Mouse (Mus musculus) CD4-positive, CD25-positive, alpha-beta regulatory T cell, adult 4 months (primary cell): ENCODE measurements around the gene Cwc25. TPM values are rescaled to one million over a fixed set of nuclear protein-coding genes. Genes with fewer than 3 reads are reported as not detected.
"Not testable (repeated sequence)": the region's sequence is repeated elsewhere in the genome, so short reads cannot be mapped to it uniquely, and the experiment has no call there.

Source experiments
- ATAC-seq: one replicate; pipeline ENCODE4 v1.8.0; 2017
- polyA plus RNA-seq, 2 experiments: library from polyadenylated mRNA; unstranded; fragments of 100-300 nt; shearing (Covaris generic); gene quantifications; one replicate each; pipeline ENCODE4 v1.2.1; 2017

Gene Cwc25
- polyA plus RNA-seq, 2 experiments from 2014 or later: 25.2 to 33.8 TPM

DNA sequence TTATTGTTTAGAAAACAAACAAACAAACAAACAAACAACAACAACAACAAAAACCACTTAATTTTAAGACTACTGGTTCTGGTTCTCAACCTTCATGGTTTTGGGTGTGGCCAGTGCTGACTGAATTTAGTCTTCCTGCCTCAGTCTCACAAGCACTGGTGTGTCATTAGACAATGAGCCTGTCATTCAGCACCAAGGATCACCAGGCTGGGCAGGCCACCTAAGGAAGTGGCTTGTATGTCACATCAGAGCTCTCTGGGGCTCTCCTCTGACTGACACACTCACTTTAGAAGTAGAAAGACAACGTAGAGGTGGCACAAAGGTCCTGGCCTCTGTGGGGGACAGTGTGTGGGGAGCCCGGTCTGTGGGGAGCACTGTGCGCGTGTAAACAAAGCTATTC lies 47.3 kb downstream of the Cwc25 start:
- ATAC-seq: peak; percentile 82

- peak; percentile 42 for ATAC-seq
Observed at GRCm38 (mm10) chr11:97718281-97718860, 48.0 kb downstream of the Cwc25 start.

DNA sequence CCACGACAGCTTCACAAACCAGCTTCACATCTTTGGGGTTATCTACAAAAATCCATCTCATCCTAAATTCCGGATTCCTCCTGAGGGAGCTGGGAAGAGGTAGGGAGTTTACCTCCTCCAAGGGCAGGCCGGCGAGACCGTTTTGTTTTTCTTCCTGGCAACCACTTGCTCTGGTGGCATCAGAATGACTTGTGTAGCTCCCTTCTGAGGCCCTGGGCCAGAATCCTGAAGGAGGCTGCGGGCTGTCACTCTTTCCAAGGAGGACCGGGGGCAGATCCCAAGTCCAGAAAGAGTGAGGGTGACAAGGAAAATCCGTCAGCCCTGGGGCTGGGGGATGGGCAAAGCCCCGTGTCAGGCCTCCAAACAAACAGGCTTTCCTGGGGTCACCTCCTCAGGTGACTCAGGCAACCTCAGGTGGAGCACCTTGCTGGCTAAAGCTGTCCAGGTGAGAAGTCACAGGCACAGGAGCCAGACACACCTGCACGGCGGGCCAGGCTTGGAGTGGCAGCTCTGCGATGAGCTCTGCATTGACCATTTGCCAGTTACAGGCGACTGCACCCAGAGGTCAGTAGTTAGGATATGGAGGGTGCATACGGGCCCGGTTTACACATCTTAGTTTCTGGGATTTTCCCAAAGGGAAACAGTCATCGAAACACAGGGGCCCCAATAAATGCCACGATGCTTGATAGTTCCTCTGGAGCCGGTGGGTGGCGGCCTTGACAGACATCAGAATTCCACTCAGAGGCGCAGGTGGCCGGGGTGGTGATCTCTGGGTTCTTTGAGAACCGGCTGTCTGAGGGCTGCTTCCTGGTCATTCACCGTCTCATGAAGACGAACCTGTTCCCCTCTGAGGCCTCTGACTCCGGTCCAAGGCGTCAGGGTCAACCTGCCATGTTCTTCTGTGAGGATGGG lies 48.7 kb downstream of the Cwc25 start:
- no peak for ATAC-seq

GRCm38 (mm10) chr11:97716021-97716420 lies 50.3 kb downstream of the Cwc25 start:
- no peak for ATAC-seq

GRCm38 (mm10) chr11:97714784-97715760 lies 51.3 kb downstream of the Cwc25 start:
- ATAC-seq: no peak

- ATAC-seq: no peak
Observed at GRCm38 (mm10) chr11:97714356-97714755, 52.0 kb downstream of the Cwc25 start.

DNA sequence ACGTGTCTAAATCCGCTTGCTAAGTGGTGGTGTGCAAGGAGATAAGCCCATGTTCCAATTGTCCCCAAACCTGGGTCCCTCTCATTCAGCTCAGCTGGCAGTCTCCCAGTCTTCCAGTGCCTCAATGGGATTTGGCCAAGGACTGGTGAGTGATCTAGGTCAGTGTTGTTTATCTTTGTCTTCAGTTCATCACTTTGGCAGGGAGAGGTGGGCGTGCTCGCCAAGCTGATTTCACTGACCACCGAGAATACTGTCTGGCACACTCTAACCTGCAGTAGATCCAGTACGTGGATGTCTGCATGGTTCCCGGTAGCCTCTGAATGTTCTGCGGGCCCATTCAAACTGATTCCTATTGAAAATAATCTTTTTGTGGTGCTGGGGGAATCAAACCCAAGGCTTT lies 52.5 kb downstream of the Cwc25 start:
- no peak for ATAC-seq

DNA sequence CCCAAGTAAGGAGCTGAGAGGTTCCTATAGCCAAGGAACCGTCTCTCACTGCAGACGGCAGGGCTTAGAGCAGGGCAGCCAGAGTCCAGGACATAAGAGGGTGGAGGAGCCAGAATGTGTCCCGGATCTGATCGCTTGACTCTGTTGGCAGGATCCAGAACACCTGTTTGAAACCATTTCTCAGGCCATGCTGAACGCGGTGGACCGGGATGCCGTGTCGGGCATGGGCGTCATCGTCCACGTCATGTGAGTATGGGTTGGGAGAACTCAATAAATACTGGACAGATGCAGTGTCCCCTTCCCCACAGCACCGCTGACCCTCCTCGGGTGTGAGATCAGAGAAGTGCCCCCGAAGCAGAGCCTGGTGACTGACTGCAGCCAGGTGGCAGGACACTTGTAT lies 54.1 kb downstream of the Cwc25 start:
- ATAC-seq: no peak

- ATAC-seq: no peak
Observed at GRCm38 (mm10) chr11:97711200-97711900, 55.0 kb downstream of the Cwc25 start.

DNA sequence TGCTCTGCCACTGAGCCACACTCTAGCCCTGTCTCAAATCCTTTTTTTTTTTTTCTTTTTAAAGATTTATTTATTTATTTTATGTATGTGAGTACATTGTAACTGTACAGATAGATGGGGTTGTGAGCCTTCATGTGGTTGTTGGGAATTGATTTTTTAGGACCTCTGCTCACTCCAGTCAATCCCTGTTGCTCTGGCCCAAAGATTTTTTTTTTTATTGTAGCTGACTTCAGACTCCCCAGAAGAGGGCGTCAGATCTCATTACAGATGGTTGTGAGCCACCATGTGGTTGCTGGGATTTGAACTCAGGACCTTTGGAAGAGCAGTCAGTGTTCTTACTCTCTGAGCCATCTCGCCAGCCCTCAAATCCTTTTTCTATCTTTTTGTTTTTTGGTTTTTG lies 56.3 kb downstream of the Cwc25 start:
- not testable (repeated sequence) for ATAC-seq

DNA sequence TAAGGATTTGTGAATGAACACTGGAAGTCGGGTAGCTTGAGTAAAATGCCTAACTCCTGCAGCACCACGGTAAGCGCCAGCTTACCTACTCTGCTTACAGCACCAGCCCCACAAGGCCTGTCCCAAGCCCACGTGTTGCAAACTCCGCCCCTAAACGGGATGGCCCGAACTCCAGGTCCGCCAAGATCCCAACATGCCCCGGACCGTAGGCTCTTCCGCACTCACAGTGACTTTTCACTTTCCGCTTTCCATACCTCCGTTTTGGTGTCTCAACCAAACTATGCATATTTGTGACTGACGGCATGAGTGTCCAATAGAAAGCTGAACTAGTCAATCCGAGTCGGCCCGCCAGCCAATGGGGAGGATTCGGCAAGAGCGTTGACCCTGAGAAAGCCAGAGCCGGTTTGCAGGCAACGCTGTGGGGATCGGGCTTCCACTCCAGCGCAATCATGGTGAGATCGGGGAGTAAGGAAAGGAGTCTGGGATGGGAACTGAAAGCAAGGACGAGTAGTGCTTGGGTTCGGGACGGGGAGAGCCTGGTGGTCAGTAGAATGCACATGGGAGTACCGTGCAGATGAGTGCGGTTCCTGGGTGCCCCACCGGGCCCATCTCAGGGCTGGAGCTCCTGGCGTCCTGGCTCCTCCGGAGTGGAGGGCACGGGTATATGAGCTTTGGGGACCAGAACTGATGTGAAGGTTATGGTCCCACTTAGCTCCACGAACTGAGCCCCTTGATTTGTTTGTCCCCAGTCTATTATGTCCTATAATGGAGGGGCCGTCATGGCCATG lies 63.1 kb downstream of the Cwc25 start, which contains the start of gene Psmb3:
Gene Psmb3 (plus strand): TSS at position 361 of the 788 bp plus-strand sequence.
- ATAC-seq: peak; percentile 90

- ATAC-seq: peak; percentile 33
Observed at GRCm38 (mm10) chr11:97702393-97702745, 64.0 kb downstream of the Cwc25 start.

GRCm38 (mm10) chr11:97701581-97702392 lies 64.6 kb downstream of the Cwc25 start:
- no peak for ATAC-seq

DNA sequence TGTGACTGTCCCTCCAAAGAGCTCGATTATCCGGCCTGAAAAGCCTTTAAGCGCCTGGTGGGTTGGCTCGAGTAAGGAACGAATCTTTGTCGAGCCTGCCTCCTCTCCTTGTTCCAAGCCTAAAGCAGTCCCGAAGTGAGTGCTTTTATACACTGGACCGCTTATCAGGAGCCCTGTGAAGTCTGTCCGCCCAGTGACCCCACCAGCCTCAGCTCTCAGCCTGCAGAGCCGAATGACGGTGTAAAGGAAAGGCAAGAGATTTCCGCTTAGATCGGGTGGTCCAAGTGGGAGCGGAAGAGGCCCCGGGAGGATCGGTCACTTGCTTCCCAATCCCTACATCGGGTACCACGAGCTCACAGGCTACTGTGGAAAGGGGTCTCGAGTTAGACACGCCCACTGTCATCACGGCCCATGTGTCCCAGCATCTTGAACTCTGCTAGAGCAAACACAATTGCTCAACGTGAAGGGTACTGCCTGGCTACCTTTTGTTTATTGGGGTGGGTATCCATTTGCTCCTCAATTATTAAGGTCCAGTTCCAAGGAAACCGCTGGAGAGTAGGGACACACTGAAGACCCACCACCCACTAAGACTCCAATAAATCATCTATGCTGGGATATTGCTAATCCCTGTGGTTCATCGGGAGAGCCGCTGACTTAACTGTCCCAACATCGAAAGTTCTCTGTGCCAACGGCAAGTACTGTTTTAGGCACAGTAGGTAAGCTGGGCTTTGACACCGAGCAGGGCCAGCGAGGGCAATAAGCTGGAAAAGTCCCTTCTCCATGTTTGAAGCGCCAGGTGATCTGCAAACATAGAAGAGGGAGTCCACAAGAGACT lies 65.4 kb downstream of the Cwc25 start:
- ATAC-seq: no peak

DNA sequence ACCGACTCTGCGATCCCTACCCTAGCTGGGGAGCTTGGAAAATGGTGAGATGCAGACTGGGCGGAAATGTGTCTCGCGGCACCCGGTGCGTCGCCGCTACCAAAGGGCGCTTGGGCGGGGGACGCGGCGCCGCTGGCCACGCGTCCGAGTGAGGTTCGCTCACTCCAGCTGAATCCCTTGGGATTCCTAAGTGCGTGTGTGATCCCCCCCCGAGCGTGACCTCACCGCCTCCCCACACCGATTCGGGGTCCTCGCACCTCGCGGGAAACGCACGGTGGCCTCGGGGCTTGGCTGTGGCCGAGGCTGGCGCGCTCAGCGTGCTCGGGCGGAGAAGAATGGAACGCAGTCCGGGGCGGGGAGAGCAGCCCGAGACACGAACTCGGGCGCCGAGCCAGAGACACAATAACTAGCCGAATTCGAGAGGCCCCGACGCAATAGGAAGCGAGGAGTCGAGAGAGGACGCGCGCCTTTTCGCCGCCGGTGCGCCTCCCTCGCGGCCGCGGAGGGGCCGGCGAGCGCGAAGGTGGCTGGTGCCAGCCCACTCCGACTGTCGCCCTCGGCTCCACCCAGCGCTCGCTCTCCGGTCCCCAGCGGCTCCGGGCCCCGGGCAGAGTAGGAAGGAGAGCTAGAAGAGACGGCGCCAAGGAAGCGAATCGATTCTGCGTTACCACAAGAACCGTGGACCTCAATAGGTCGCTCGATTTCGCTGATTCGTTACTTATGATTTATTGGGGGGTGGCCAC lies 66.2 kb downstream of the Cwc25 start, which contains the start of gene Pcgf2:
Gene Pcgf2 (minus strand): TSS at position 495 of the 743 bp plus-strand sequence.
- ATAC-seq: peak; percentile 4

- ATAC-seq: no peak
Observed at GRCm38 (mm10) chr11:97699626-97700002, 66.7 kb downstream of the Cwc25 start.

- ATAC-seq: no peak
Observed at GRCm38 (mm10) chr11:97698741-97699611, 67.4 kb downstream of the Cwc25 start.
